Mouse (Mus musculus): ENCODE results near the gene Edar. TPM values are rescaled to one million over a fixed set of nuclear protein-coding genes. Genes with fewer than 3 reads are reported as not detected.

Edar gene
- polyA plus RNA-seq, 1 experiment from 2014 or later: 0.17 TPM

DNA sequence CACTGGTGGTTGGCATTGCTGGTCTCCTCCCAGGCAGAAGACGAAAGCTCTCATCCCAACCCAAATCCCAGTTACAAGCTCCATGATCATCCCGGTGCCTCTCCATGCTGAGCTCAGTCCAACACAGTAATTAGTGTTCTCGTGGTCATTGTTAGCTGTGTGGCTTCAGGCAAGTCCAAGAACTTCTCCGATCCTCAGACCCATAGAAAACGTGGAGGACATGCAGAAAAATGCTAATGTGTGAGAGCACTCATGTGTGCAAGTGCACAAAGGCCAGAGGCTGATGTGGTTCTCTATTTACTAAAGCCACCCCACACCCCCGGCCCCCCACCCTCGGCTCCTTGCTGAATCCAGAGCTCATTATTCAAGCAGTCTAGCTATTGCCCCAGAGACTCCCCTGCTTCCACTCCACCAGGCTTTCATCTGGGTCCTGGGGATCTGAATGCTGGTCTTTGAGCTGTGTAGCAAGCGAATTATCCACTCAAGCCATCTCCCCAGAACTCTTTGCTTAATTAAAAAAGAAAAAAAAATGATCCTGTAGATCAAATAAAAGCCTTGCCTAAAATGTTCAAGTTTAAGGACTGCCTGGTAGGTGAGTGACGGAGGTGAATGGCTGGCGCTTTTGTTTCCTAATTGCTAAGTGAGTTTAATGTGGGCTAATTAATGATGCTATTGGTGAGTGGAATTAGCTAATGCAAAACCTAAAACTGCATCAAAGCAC is 2.7 kb downstream of the Edar start:
- no peaks in the 10 kb centered on the region for H3K9me3 ChIP-seq
- no peak overlapping the region for H3K4me2 ChIP-seq (replicated peaks)
- peaks cover 24% of the 10 kb centered on the region for H3K4me1 ChIP-seq (replicated peaks)
- no peak overlapping the region for H3K4me3 ChIP-seq (replicated peaks)
- H3K36me3 ChIP-seq: no peaks in the 10 kb centered on the region
- H3K9ac ChIP-seq (replicated peaks): no peak overlapping the region
- peak overlapping the region; percentile 62; the same call in 1 of the 2 replicates for H3K27ac ChIP-seq
- WGBS: 25% methylated on average over 10 of the region's 10 CpGs
- H3K27me3 ChIP-seq: peaks cover 6% of the 10 kb centered on the region
- ATAC-seq: peak; percentile 78

DNA sequence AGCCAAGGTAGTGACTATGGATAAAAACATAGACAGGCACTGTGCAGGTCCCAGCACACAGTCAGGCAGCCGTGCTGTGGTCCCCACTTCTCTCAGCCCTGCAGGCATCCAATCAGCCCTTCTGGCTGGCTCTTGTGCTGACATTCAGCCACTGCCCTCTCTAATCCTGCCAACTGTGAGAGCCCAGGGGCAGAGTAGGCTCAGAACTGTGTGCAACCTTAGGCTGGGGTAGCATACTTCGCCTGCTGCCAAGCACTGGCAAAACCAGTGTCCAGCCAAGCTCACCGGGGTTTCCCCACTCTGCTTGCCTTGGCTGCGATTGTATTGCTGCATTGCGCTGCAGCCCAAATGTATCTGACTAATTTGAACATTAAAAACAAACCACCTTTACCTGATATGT is 11.6 kb downstream of the Edar start:
- no peaks in the 10 kb centered on the region for H3K27me3 ChIP-seq
- 0 out of 2 replicates have a peak, but pooled peaks cover 3% of the 10 kb centered on the region for H3K4me1 ChIP-seq (replicated peaks)
- no peaks in the 10 kb centered on the region for H3K36me3 ChIP-seq
- H3K4me3 ChIP-seq (replicated peaks): no peak overlapping the region
- H3K9me3 ChIP-seq: no peaks in the 10 kb centered on the region
- H3K27ac ChIP-seq: no peak overlapping the region
- H3K4me2 ChIP-seq (replicated peaks): no peak overlapping the region
- 83% methylated on average over 5 of the region's 5 CpGs for WGBS
- no peak overlapping the region for H3K9ac ChIP-seq (replicated peaks)
- peak; percentile 19; the same call in 1 of the 2 replicates for ATAC-seq

DNA sequence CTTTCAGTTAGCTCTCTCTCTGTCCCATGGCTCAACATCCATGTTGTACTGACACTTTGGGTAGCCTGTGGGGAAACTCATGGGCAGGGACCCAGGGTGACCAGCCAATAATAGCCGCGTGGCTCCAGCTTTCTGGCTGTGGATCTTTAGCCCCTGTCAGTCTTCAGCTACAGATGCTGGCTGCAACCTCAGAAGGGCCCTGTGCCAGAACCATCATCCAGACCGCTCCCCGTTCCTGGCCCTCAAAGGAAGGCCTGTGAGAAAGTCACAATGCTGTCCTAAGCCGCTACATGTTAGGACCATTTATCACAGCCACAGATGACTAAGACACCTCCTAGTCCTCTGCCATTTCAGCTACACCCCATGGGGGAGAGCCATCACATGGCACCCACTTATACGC is 12.0 kb downstream of the Edar start:
- H3K4me1 ChIP-seq (replicated peaks): 0 out of 2 replicates have a peak, but pooled peaks cover 3% of the 10 kb centered on the region
- H3K4me2 ChIP-seq (replicated peaks): no peak overlapping the region
- no peaks in the 10 kb centered on the region for H3K36me3 ChIP-seq
- H3K27me3 ChIP-seq: no peaks in the 10 kb centered on the region
- H3K9me3 ChIP-seq: no peaks in the 10 kb centered on the region
- H3K27ac ChIP-seq: no peak overlapping the region
- H3K9ac ChIP-seq (replicated peaks): no peak overlapping the region
- no peak overlapping the region for H3K4me3 ChIP-seq (replicated peaks)
- ATAC-seq: 0 out of 2 replicates have a peak, but pooled peaks have one; percentile 25
- 86% methylated on average over 6 of the region's 6 CpGs for WGBS

DNA sequence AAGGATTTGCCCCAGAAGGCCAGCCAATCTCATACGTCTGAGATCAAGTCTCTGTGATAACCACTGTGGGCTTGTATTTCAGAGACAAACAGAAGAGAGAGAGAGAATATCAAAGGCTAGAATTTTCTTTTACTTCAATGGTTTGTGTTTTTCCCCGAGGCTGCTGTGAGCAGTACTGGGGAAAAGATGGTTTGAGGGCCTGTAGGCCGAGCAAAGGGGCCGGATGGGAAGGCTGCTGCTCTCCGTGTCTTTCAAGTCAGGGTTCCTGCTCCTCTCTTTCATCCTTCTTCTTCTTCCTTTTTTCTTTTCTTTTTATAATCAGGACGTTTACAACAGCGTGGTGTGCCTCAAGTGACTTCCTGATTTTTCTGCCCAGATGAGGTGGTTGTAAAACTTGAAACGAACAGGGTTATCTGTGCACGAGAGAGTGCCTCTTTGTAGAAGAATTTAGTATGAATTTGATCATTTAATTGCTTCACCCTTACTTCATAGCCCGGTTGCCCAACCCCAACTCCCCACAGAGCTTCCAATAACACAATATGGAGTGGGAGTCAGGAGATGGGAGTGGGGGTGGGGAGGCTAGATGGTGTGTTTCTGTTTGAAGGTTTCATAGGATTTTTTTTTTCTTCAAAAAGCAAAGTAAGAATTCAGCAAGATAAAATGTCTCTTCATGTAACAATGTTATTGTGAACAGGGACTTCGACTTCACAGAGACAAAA is 16.0 kb downstream of the Edar start:
- Histone ChIP-seq H3K27me3 (no peaks in the 10 kb centered on the region), H3K4me3 (replicated peaks) (no peak overlapping the region), H3K9ac (replicated peaks) (no peak overlapping the region), H3K4me2 (replicated peaks) (no peak overlapping the region), H3K4me1 (replicated peaks) (0 out of 2 replicates have a peak, but pooled peaks cover 3% of the 10 kb centered on the region), H3K9me3 (no peaks in the 10 kb centered on the region), H3K36me3 (no peaks in the 10 kb centered on the region), H3K27ac (no peak overlapping the region)
- ATAC-seq: peak; percentile 46; the same call in 1 of the 2 replicates
- 66% methylated on average over 11 of the region's 11 CpGs for WGBS

DNA sequence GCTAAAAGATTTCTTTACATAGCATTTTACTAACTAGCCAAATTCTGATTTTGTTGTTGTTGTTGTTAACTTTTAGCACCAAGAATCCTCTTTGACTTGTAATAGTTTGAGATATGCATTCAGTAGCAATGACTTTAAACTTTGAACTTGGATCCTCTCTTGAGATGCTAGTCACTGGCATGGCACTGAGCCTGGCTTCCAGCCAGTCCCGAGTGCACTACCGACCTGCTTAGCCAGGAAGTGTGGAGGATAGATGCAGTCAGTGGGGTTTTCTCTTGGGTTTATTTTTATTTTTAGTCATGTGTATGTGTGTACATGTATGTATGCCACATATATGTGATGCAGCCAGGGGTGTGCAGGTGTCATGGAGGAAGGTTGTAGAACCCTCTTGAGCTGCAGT is 17.7 kb downstream of the Edar start:
- Histone ChIP-seq H3K9me3 (no peaks in the 10 kb centered on the region), H3K4me2 (replicated peaks) (no peak overlapping the region), H3K9ac (replicated peaks) (no peak overlapping the region), H3K4me1 (replicated peaks) (peaks cover 5% of the 10 kb centered on the region), H3K27me3 (no peaks in the 10 kb centered on the region), H3K4me3 (replicated peaks) (no peak overlapping the region), H3K36me3 (no peaks in the 10 kb centered on the region), H3K27ac (no peak overlapping the region)
- WGBS: 79% methylated on average over 2 of the region's 2 CpGs
- no peak for ATAC-seq

DNA sequence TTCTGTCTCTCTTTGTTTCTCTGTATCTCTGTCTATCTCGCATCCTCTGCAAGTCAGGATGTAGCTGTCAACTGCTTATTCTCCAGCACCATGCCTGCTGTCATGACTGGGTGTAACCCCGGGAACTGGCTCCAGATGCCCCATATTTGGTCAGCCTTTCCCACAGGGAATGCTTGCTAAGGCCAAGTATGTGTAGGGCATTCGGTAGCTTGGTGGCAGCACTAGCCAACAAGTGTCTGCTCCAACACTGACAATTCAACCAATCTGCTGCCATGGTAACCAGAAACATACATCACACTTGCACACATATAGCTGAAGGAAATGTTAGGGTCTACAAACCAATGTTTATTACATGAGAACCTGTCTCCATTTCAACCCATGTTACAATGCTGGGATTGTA is 21.8 kb downstream of the Edar start:
- Histone ChIP-seq H3K4me1 (replicated peaks) (peaks cover 23% of the 10 kb centered on the region), H3K4me3 (replicated peaks) (no peak overlapping the region), H3K27me3 (no peaks in the 10 kb centered on the region), H3K27ac (no peak overlapping the region), H3K9me3 (no peaks in the 10 kb centered on the region), H3K36me3 (no peaks in the 10 kb centered on the region), H3K9ac (replicated peaks) (no peak overlapping the region), H3K4me2 (replicated peaks) (no peak overlapping the region)
- 75% methylated on average over 3 of the region's 3 CpGs for WGBS
- no peak for ATAC-seq

DNA sequence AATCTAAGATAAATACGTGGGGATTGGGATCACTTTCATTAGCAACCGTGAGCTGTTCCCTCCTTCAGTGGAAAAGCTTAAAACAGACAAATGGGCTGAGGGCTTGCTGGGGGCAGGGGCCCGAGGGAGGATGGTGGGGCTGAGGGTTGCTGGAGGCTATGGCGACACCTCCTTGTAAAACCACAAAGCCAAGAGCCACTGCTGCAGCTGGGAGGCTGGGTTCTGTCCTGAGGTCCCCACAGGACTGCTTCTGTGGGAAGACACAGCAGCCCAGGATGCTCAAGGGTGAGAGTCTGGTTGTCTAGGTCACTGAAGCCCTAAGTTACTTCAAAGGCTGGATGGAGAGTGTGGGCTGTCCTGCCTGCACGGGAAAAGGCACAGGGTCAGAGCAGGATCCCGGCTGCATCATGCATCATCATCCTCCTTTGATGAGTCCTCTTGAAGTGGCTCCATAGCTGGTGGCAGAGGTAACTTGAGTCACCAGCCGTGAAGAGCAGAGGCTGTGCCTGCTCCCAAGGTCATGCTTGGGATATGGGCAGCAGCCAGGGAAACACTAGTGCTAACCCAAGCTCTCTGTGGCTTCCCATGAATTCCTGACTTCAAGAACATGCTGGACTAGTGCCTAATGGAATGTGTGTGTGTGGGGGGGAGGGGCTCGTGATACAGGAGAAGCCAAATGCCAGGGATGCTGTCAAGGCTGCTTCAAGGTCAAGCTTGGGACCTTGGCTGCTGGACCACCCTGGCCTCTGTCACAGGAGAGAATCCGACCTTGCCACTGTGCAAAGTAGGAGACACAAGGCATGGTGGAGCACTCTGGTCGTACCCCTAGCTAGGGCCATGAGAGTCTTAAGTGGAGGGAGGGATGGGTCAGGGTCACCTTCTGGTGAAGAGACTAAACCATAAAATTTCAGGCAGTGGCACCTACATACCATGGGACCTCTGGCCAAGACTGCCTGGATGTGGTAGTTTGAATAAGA is 22.7 kb downstream of the Edar start:
- WGBS: 29% methylated on average over 10 of the region's 10 CpGs
- ATAC-seq: peak; percentile 59
- Histone ChIP-seq H3K4me3 (replicated peaks) (no peak overlapping the region), H3K4me2 (replicated peaks) (peak overlapping the region; percentile 28), H3K36me3 (no peaks in the 10 kb centered on the region), H3K27ac (0 out of 2 replicates have a peak overlapping the region, but pooled peaks have one; percentile 35), H3K4me1 (replicated peaks) (peaks cover 23% of the 10 kb centered on the region), H3K27me3 (no peaks in the 10 kb centered on the region), H3K9ac (replicated peaks) (no peak overlapping the region), H3K9me3 (no peaks in the 10 kb centered on the region)

DNA sequence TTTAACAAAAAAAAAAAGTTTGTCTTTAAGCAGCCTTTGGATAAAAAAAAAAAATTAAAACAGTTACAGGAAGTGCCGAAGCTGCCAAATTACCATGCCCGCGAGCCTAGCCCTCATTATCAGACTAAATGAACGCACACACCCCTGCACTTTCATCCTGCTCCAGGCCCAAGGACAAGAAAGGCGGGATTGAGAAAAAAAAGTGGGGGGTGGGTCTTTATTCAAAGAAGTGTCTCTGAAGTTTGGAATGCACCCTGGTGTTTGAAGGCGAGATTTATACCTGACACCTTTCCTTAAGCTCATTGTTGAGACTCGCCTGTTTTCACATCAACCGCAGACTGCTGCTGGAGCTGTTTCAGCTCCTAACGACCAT is 23.4 kb downstream of the Edar start:
- Histone ChIP-seq H3K4me2 (replicated peaks) (peak overlapping the region; percentile 28), H3K4me3 (replicated peaks) (no peak overlapping the region), H3K27me3 (no peaks in the 10 kb centered on the region), H3K36me3 (no peaks in the 10 kb centered on the region), H3K9ac (replicated peaks) (peak overlapping the region; percentile 41; the same call in 1 of the 2 replicates), H3K4me1 (replicated peaks) (peaks cover 23% of the 10 kb centered on the region), H3K9me3 (no peaks in the 10 kb centered on the region), H3K27ac (0 out of 2 replicates have a peak overlapping the region, but pooled peaks have one; percentile 35)
- no peak for ATAC-seq
- WGBS: 3% methylated on average over 9 of the region's 9 CpGs

DNA sequence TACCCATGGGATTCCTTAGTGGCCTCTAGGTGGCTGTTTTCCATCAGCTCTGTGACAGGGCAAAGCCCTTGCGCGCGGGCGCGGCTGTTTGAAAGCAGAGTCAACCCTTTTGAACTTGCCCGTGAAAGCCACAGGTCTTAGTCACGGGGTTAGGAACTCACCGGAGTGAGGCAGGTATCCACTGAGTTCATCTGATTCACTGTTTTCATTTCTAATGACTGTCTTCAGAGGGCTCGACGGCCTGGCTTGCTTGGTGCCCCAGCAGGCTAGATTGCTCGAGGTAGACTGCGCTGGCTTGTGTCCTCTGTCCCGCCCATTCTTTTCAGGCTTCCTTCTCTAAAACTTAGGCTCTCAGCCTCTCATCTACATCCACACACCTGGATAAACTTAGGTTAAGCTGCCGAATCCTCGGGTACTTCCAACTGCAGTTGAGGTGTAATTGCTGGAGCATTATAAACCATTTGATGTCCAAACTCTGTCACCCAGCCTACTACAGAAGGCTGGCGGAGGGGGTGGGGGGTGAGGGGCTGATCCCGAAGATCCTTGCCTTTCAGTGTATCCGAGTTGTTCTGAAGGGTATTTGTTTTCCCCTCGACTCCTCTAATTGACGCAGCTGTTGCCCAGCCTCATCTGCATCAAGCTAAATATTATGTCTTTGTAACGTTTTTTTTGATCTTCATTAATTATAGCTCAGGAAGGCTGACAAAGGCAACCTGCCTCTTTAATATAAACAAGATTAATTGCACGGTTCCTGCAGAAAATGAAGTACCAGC is 24.0 kb downstream of the Edar start:
- no peaks in the 10 kb centered on the region for H3K9me3 ChIP-seq
- H3K4me1 ChIP-seq (replicated peaks): peaks cover 23% of the 10 kb centered on the region
- H3K27me3 ChIP-seq: no peaks in the 10 kb centered on the region
- H3K9ac ChIP-seq (replicated peaks): no peak overlapping the region; the same call in 1 of the 2 replicates
- no peak overlapping the region for H3K4me3 ChIP-seq (replicated peaks)
- 5% methylated on average over 22 of the region's 22 CpGs for WGBS
- no peaks in the 10 kb centered on the region for H3K36me3 ChIP-seq
- H3K4me2 ChIP-seq (replicated peaks): peak overlapping the region; percentile 28
- no peak overlapping the region for H3K27ac ChIP-seq
- peak; percentile 26; the same call in 1 of the 2 replicates for ATAC-seq

DNA sequence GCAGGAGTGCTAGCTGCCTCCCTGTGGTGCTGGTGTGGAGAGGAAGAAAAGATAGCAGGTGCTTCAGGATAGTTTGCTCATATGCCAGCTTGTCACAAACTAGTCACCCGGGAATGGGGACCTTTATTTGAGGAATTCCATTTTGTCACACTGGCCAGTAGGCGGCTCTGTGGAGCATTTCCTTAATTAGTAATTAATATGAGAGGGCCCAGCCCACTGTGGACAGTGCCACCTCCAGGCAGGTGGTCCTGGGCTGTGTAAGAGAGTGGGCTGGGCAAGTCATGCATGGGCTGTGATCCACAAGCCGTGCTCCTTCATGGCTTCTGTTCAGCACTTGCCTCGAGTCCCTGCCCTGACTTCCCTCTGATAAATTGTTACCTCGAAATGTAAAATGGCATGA is 26.7 kb downstream of the Edar start:
- Histone ChIP-seq H3K27me3 (no peaks in the 10 kb centered on the region), H3K9ac (replicated peaks) (no peak overlapping the region), H3K9me3 (no peaks in the 10 kb centered on the region), H3K27ac (no peak overlapping the region), H3K4me3 (replicated peaks) (no peak overlapping the region), H3K36me3 (no peaks in the 10 kb centered on the region), H3K4me1 (replicated peaks) (peaks cover 23% of the 10 kb centered on the region), H3K4me2 (replicated peaks) (no peak overlapping the region)
- 65% methylated on average over 5 of the region's 5 CpGs for WGBS
- no peak for ATAC-seq

DNA sequence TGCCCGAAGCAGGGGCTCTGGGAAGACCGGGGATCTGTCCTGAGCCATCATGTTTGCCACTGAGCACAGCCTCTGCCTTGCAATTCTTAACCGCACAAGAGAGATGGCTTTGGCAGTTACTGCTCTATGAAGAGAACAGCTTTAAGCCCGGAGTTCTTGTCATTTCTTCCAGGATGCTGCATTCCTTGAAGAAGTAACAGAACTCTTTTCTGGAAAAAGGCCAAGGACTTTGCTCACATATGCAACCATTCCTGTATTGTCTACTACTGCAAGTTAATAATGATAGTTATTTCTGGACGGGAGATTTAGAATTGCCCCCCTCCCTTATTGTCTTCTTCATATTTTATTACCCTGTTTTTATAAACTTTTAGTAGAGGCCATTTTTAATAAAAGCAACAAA is 30.8 kb downstream of the Edar start:
- H3K27ac ChIP-seq: no peak overlapping the region
- H3K36me3 ChIP-seq: no peaks in the 10 kb centered on the region
- H3K9ac ChIP-seq (replicated peaks): no peak overlapping the region
- peaks cover 15% of the 10 kb centered on the region for H3K4me1 ChIP-seq (replicated peaks)
- no peak overlapping the region for H3K4me3 ChIP-seq (replicated peaks)
- no peak for ATAC-seq
- 89% methylated on average over 5 of the region's 5 CpGs for WGBS
- H3K27me3 ChIP-seq: no peaks in the 10 kb centered on the region
- no peaks in the 10 kb centered on the region for H3K9me3 ChIP-seq
- H3K4me2 ChIP-seq (replicated peaks): no peak overlapping the region

Data from midbrain, embryonic 13.5 days (tissue).